Mouse (Mus musculus): ENCODE data around the gene Tcap. TPM values are rescaled to one million over a fixed set of nuclear protein-coding genes. Genes with fewer than 3 reads are reported as not detected.

Gene Tcap
- total RNA-seq, 2 experiments from 2014 or later: 447 to 769 TPM

- no peak for DNase-seq (ENCODE audit: low spot score in 2 of 2)
Measured at GRCm38 (mm10) chr11:98353651-98354211, 29.9 kb upstream of the Tcap start.

GRCm38 (mm10) chr11:98354445-98354844 lies 29.2 kb upstream of the Tcap start:
- DNase-seq (ENCODE audit: low spot score in 2 of 2): no peak

GRCm38 (mm10) chr11:98355732-98356299 lies 27.8 kb upstream of the Tcap start:
- no peak for DNase-seq (ENCODE audit: low spot score in 2 of 2)

- DNase-seq (ENCODE audit: low spot score in 2 of 2): no peak
Measured at GRCm38 (mm10) chr11:98356625-98357394, 26.8 kb upstream of the Tcap start.

- DNase-seq (ENCODE audit: low spot score in 2 of 2): no peak
Measured at GRCm38 (mm10) chr11:98357396-98358160, 26.0 kb upstream of the Tcap start.

GRCm38 (mm10) chr11:98358161-98359083 lies 25.2 kb upstream of the Tcap start, which contains the start of gene Stard3:
Stard3 (plus strand) TSS chr11:98358368.
- peak; percentile 73 to 92 for DNase-seq (ENCODE audit: low spot score in 2 of 2)

- no peak for DNase-seq (ENCODE audit: low spot score in 2 of 2)
Measured at GRCm38 (mm10) chr11:98360866-98361521, 22.6 kb upstream of the Tcap start.

GRCm38 (mm10) chr11:98363817-98364216 lies 19.8 kb upstream of the Tcap start:
- DNase-seq (ENCODE audit: low spot score in 2 of 2): no peak

GRCm38 (mm10) chr11:98364410-98364809 lies 19.2 kb upstream of the Tcap start:
- DNase-seq (ENCODE audit: low spot score in 2 of 2): no peak

- DNase-seq (ENCODE audit: low spot score in 2 of 2): no peak
Measured at GRCm38 (mm10) chr11:98366290-98366689, 17.3 kb upstream of the Tcap start.

- no peak for DNase-seq (ENCODE audit: low spot score in 2 of 2)
Measured at GRCm38 (mm10) chr11:98367171-98367862, 16.3 kb upstream of the Tcap start.

GRCm38 (mm10) chr11:98367863-98368186 lies 15.8 kb upstream of the Tcap start:
- no peak for DNase-seq (ENCODE audit: low spot score in 2 of 2)

GRCm38 (mm10) chr11:98369337-98369736 lies 14.3 kb upstream of the Tcap start:
- no peak for DNase-seq (ENCODE audit: low spot score in 2 of 2)

- no peak for DNase-seq (ENCODE audit: low spot score in 2 of 2)
Measured at GRCm38 (mm10) chr11:98370588-98370987, 13.0 kb upstream of the Tcap start.

- DNase-seq (ENCODE audit: low spot score in 2 of 2): no peak
Measured at GRCm38 (mm10) chr11:98371556-98372240, 11.9 kb upstream of the Tcap start.

GRCm38 (mm10) chr11:98372406-98372805 lies 11.2 kb upstream of the Tcap start:
- peak in 1 of 2 experiments; percentile 61 for DNase-seq (ENCODE audit: low spot score in 2 of 2)

- DNase-seq (ENCODE audit: low spot score in 2 of 2): no peak
Measured at GRCm38 (mm10) chr11:98373244-98373643, 10.4 kb upstream of the Tcap start.

GRCm38 (mm10) chr11:98374266-98374665 lies 9.3 kb upstream of the Tcap start:
- no peak for DNase-seq (ENCODE audit: low spot score in 2 of 2)

- no peak for DNase-seq (ENCODE audit: low spot score in 2 of 2)
Measured at GRCm38 (mm10) chr11:98376756-98377155, 6.9 kb upstream of the Tcap start.

All from gastrocnemius, postnatal 4 days (tissue).